Mouse (Mus musculus) kidney, adult 2 months (tissue): ENCODE measurements around the gene Slc16a6.

Experiments
- CTCF ChIP-seq: fragments of 200-500 bp; conservative IDR thresholded peaks from 2 replicates; pipeline ENCODE4 v1.5.1; 2011; ENCODE audit warnings: low read depth, mild to moderate bottlenecking, control low read depth, low read length, moderate library complexity, mixed read lengths; ENCODE audit not compliant: insufficient read depth, insufficient read length
- POLR2A ChIP-seq: fragments of 200-500 bp; IDR thresholded peaks from one replicate; pipeline ENCODE4 v1.6.1; 2011; ENCODE audit warnings: low read depth, low read length, control low read depth

DNA sequence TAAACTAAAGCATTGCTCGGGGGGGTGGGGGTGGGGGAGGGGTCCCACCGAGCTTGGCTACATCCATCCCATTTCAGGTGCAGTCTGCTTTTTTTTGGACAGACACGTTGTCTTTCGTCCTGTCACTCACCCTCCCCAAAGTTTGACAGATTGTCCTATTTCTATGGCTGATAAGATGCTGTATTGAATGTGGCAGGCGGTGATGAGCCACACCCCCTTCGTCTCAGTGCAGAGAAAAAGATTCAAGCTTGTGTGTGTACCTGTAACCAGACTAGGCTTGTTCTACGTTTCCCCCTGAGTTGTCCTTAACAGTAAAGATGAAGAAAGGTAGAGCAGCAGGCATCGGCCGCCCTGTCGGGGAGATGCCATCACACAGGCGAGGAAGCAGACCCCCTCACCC, 22.2 kb downstream of the Slc16a6 start:
- TF ChIP-seq CTCF (no peak), POLR2A (no peak)
